Mouse (Mus musculus): Measurements from ENCODE around the gene Stxbp4. TPM values are rescaled to one million over a fixed set of nuclear protein-coding genes. Genes with fewer than 3 reads are reported as not detected.

Gene Stxbp4
- polyA plus RNA-seq, 1 experiment from 2014 or later = 13.4 TPM

- 92% methylated on average over 12 of the region's 12 CpGs for WGBS
- Histone ChIP-seq H3K4me1 (ENCODE audit: control insufficient read depth in 2 of 2, insufficient read depth in 2 of 2, low read length in 2 of 2) (no peaks in the 10 kb centered on the region), H3K36me3 (ENCODE audit: control insufficient read depth, insufficient read depth, low read length) (0 out of 2 replicates have a peak, but pooled peaks cover 15% of the 10 kb centered on the region), H3K27ac (replicated peaks in 1 of 2; ENCODE audit: control insufficient read depth in 1 of 2, insufficient read depth in 1 of 2, low read depth in 2 of 2, low read length in 2 of 2) (no peak overlapping the region), H3K4me3 (ENCODE audit: control insufficient read depth in 1 of 2, insufficient read depth in 1 of 2, low read depth in 1 of 2, low read length in 2 of 2) (no peak overlapping the region), H3K27me3 (ENCODE audit: control insufficient read depth, insufficient read depth, low read length) (no peaks in the 10 kb centered on the region), H3K4me2 (ENCODE audit: low read length) (no peak overlapping the region), H3K9me3 (ENCODE audit: control insufficient read depth, low read length) (no peaks in the 10 kb centered on the region), H3K9ac (ENCODE audit: low read length) (no peak overlapping the region)
- ATAC-seq (ENCODE audit: insufficient number of reproducible peaks, insufficient read depth, low FRiP score, low read depth) = no peak
Observed at GRCm38 (mm10) chr11:90622044-90622443, 15.8 kb downstream of the Stxbp4 start.

- Histone ChIP-seq H3K4me2 (ENCODE audit: low read length) (no peak overlapping the region), H3K9me3 (ENCODE audit: control insufficient read depth, low read length) (no peaks in the 10 kb centered on the region), H3K4me3 (ENCODE audit: control insufficient read depth in 1 of 2, insufficient read depth in 1 of 2, low read depth in 1 of 2, low read length in 2 of 2) (no peak overlapping the region), H3K9ac (ENCODE audit: low read length) (no peak overlapping the region), H3K36me3 (ENCODE audit: control insufficient read depth, insufficient read depth, low read length) (0 out of 2 replicates have a peak, but pooled peaks cover 17% of the 10 kb centered on the region), H3K27me3 (ENCODE audit: control insufficient read depth, insufficient read depth, low read length) (no peaks in the 10 kb centered on the region), H3K4me1 (ENCODE audit: control insufficient read depth in 2 of 2, insufficient read depth in 2 of 2, low read length in 2 of 2) (no peaks in the 10 kb centered on the region), H3K27ac (replicated peaks in 1 of 2; ENCODE audit: control insufficient read depth in 1 of 2, insufficient read depth in 1 of 2, low read depth in 2 of 2, low read length in 2 of 2) (no peak overlapping the region)
- no peak for ATAC-seq (ENCODE audit: insufficient number of reproducible peaks, insufficient read depth, low FRiP score, low read depth)
Observed at GRCm38 (mm10) chr11:90616431-90616830, 21.5 kb downstream of the Stxbp4 start.

- Histone ChIP-seq H3K36me3 (ENCODE audit: control insufficient read depth, insufficient read depth, low read length) (0 out of 2 replicates have a peak, but pooled peaks cover 16% of the 10 kb centered on the region), H3K9me3 (ENCODE audit: control insufficient read depth, low read length) (no peaks in the 10 kb centered on the region), H3K27ac (replicated peaks in 1 of 2; ENCODE audit: control insufficient read depth in 1 of 2, insufficient read depth in 1 of 2, low read depth in 2 of 2, low read length in 2 of 2) (no peak overlapping the region), H3K9ac (ENCODE audit: low read length) (no peak overlapping the region), H3K4me3 (ENCODE audit: control insufficient read depth in 1 of 2, insufficient read depth in 1 of 2, low read depth in 1 of 2, low read length in 2 of 2) (no peak overlapping the region), H3K27me3 (ENCODE audit: control insufficient read depth, insufficient read depth, low read length) (no peaks in the 10 kb centered on the region), H3K4me1 (ENCODE audit: control insufficient read depth in 2 of 2, insufficient read depth in 2 of 2, low read length in 2 of 2) (no peaks in the 10 kb centered on the region), H3K4me2 (ENCODE audit: low read length) (no peak overlapping the region)
- 54% methylated on average over 6 of the region's 6 CpGs for WGBS
- no peak for ATAC-seq (ENCODE audit: insufficient number of reproducible peaks, insufficient read depth, low FRiP score, low read depth)
Observed at GRCm38 (mm10) chr11:90614743-90615142, 23.1 kb downstream of the Stxbp4 start.

GRCm38 (mm10) chr11:90612118-90612517 is 25.8 kb downstream of the Stxbp4 start:
- Histone ChIP-seq H3K4me3 (ENCODE audit: control insufficient read depth in 1 of 2, insufficient read depth in 1 of 2, low read depth in 1 of 2, low read length in 2 of 2) (no peak overlapping the region), H3K9me3 (ENCODE audit: control insufficient read depth, low read length) (no peaks in the 10 kb centered on the region), H3K9ac (ENCODE audit: low read length) (no peak overlapping the region), H3K4me2 (ENCODE audit: low read length) (no peak overlapping the region), H3K27ac (replicated peaks in 1 of 2; ENCODE audit: control insufficient read depth in 1 of 2, insufficient read depth in 1 of 2, low read depth in 2 of 2, low read length in 2 of 2) (no peak overlapping the region), H3K36me3 (ENCODE audit: control insufficient read depth, insufficient read depth, low read length) (peaks cover 9% of the 10 kb centered on the region), H3K27me3 (ENCODE audit: control insufficient read depth, insufficient read depth, low read length) (no peaks in the 10 kb centered on the region), H3K4me1 (ENCODE audit: control insufficient read depth in 2 of 2, insufficient read depth in 2 of 2, low read length in 2 of 2) (no peaks in the 10 kb centered on the region)
- ATAC-seq (ENCODE audit: insufficient number of reproducible peaks, insufficient read depth, low FRiP score, low read depth) = no peak

- Histone ChIP-seq H3K27ac (replicated peaks in 1 of 2; ENCODE audit: control insufficient read depth in 1 of 2, insufficient read depth in 1 of 2, low read depth in 2 of 2, low read length in 2 of 2) (no peak overlapping the region), H3K27me3 (ENCODE audit: control insufficient read depth, insufficient read depth, low read length) (no peaks in the 10 kb centered on the region), H3K4me2 (ENCODE audit: low read length) (no peak overlapping the region), H3K36me3 (ENCODE audit: control insufficient read depth, insufficient read depth, low read length) (peaks cover 43% of the 10 kb centered on the region), H3K9me3 (ENCODE audit: control insufficient read depth, low read length) (no peaks in the 10 kb centered on the region), H3K9ac (ENCODE audit: low read length) (no peak overlapping the region), H3K4me1 (ENCODE audit: control insufficient read depth in 2 of 2, insufficient read depth in 2 of 2, low read length in 2 of 2) (no peaks in the 10 kb centered on the region; a peak in 1 of 4 replicates), H3K4me3 (ENCODE audit: control insufficient read depth in 1 of 2, insufficient read depth in 1 of 2, low read depth in 1 of 2, low read length in 2 of 2) (no peak overlapping the region)
- ATAC-seq (ENCODE audit: insufficient number of reproducible peaks, insufficient read depth, low FRiP score, low read depth) = no peak
- 85% methylated on average over 2 of the region's 2 CpGs for WGBS
Observed at GRCm38 (mm10) chr11:90603066-90603465, 34.8 kb downstream of the Stxbp4 start.

- Histone ChIP-seq H3K9ac (ENCODE audit: low read length) (no peak overlapping the region), H3K4me2 (ENCODE audit: low read length) (no peak overlapping the region), H3K36me3 (ENCODE audit: control insufficient read depth, insufficient read depth, low read length) (peaks cover 34% of the 10 kb centered on the region), H3K27ac (replicated peaks in 1 of 2; ENCODE audit: control insufficient read depth in 1 of 2, insufficient read depth in 1 of 2, low read depth in 2 of 2, low read length in 2 of 2) (no peak overlapping the region), H3K4me3 (ENCODE audit: control insufficient read depth in 1 of 2, insufficient read depth in 1 of 2, low read depth in 1 of 2, low read length in 2 of 2) (no peak overlapping the region), H3K9me3 (ENCODE audit: control insufficient read depth, low read length) (no peaks in the 10 kb centered on the region), H3K4me1 (ENCODE audit: control insufficient read depth in 2 of 2, insufficient read depth in 2 of 2, low read length in 2 of 2) (no peaks in the 10 kb centered on the region; a peak in 1 of 4 replicates), H3K27me3 (ENCODE audit: control insufficient read depth, insufficient read depth, low read length) (no peaks in the 10 kb centered on the region)
- 89% methylated on average over 1 of the region's 1 CpGs for WGBS
- ATAC-seq (ENCODE audit: insufficient number of reproducible peaks, insufficient read depth, low FRiP score, low read depth) = no peak
Observed at GRCm38 (mm10) chr11:90595826-90596225, 42.1 kb downstream of the Stxbp4 start.

GRCm38 (mm10) chr11:90590996-90591395 is 46.9 kb downstream of the Stxbp4 start:
- ATAC-seq (ENCODE audit: insufficient number of reproducible peaks, insufficient read depth, low FRiP score, low read depth) = no peak
- Histone ChIP-seq H3K9ac (ENCODE audit: low read length) (no peak overlapping the region), H3K4me1 (ENCODE audit: control insufficient read depth in 2 of 2, insufficient read depth in 2 of 2, low read length in 2 of 2) (no peaks in the 10 kb centered on the region), H3K4me3 (ENCODE audit: control insufficient read depth in 1 of 2, insufficient read depth in 1 of 2, low read depth in 1 of 2, low read length in 2 of 2) (no peak overlapping the region), H3K4me2 (ENCODE audit: low read length) (no peak overlapping the region), H3K36me3 (ENCODE audit: control insufficient read depth, insufficient read depth, low read length) (peaks cover 30% of the 10 kb centered on the region), H3K27me3 (ENCODE audit: control insufficient read depth, insufficient read depth, low read length) (no peaks in the 10 kb centered on the region), H3K27ac (replicated peaks in 1 of 2; ENCODE audit: control insufficient read depth in 1 of 2, insufficient read depth in 1 of 2, low read depth in 2 of 2, low read length in 2 of 2) (no peak overlapping the region), H3K9me3 (ENCODE audit: control insufficient read depth, low read length) (no peaks in the 10 kb centered on the region)
- 88% methylated on average over 1 of the region's 1 CpGs for WGBS

GRCm38 (mm10) chr11:90586203-90586602 is 51.7 kb downstream of the Stxbp4 start:
- Histone ChIP-seq H3K4me1 (ENCODE audit: control insufficient read depth in 2 of 2, insufficient read depth in 2 of 2, low read length in 2 of 2) (no peaks in the 10 kb centered on the region), H3K4me3 (ENCODE audit: control insufficient read depth in 1 of 2, insufficient read depth in 1 of 2, low read depth in 1 of 2, low read length in 2 of 2) (no peak overlapping the region), H3K4me2 (ENCODE audit: low read length) (no peak overlapping the region), H3K27ac (replicated peaks in 1 of 2; ENCODE audit: control insufficient read depth in 1 of 2, insufficient read depth in 1 of 2, low read depth in 2 of 2, low read length in 2 of 2) (no peak overlapping the region), H3K36me3 (ENCODE audit: control insufficient read depth, insufficient read depth, low read length) (peaks cover 25% of the 10 kb centered on the region), H3K27me3 (ENCODE audit: control insufficient read depth, insufficient read depth, low read length) (no peaks in the 10 kb centered on the region), H3K9me3 (ENCODE audit: control insufficient read depth, low read length) (no peaks in the 10 kb centered on the region), H3K9ac (ENCODE audit: low read length) (no peak overlapping the region)
- WGBS = 78% methylated on average over 8 of the region's 8 CpGs
- no peak for ATAC-seq (ENCODE audit: insufficient number of reproducible peaks, insufficient read depth, low FRiP score, low read depth)
